Mouse (Mus musculus) lung, embryonic 15.5 days (tissue): ENCODE measurements around the gene Klhl11. TPM values are rescaled to one million over a fixed set of nuclear protein-coding genes. Genes with fewer than 3 reads are reported as not detected.
A peak's percentile ranks its signal among the peaks of the same experiment; 100 is the strongest.

Experiments
- ATAC-seq: fragments of 200-750 bp; cut with Nextera tagmentation; 2 replicates; pipeline ENCODE4 v1.8.0; 2017; ENCODE audit warnings: moderate number of reproducible peaks, borderline replicate concordance; ENCODE audit not compliant: low FRiP score, low TSS enrichment; ENCODE audit errors: extremely low read depth
- H3K27ac ChIP-seq: fragments of 300-500 bp; sonication (generic); 2 replicates; pipeline ENCODE4 v1.5.1; 2015; ENCODE audit warnings: moderate library complexity, mild to moderate bottlenecking, inconsistent platforms
- H3K27me3 ChIP-seq: fragments of 300-500 bp; sonication (generic); 2 replicates; pipeline ENCODE4 v1.6.1; 2015; ENCODE audit warnings: inconsistent platforms
- H3K36me3 ChIP-seq: fragments of 300-500 bp; sonication (generic); 2 replicates; pipeline ENCODE4 v1.6.1; 2015; ENCODE audit warnings: inconsistent platforms
- H3K4me1 ChIP-seq: fragments of 300-500 bp; sonication (generic); 2 replicates; pipeline ENCODE4 v1.6.1; 2015; ENCODE audit warnings: inconsistent platforms
- H3K4me2 ChIP-seq: fragments of 300-500 bp; sonication (generic); 2 replicates; pipeline ENCODE4 v1.6.1; 2015; ENCODE audit warnings: inconsistent platforms, mild to moderate bottlenecking, moderate library complexity
- H3K4me3 ChIP-seq: fragments of 300-500 bp; sonication (generic); 2 replicates; pipeline ENCODE4 v1.5.1; 2015; ENCODE audit warnings: mild to moderate bottlenecking, inconsistent platforms
- H3K9ac ChIP-seq: fragments of 300-500 bp; sonication (generic); 2 replicates; pipeline ENCODE4 v1.6.1; 2015; ENCODE audit warnings: inconsistent platforms
- H3K9me3 ChIP-seq: fragments of 300-500 bp; sonication (generic); 2 replicates; pipeline ENCODE4 v1.6.1; 2016; ENCODE audit warnings: inconsistent platforms
- WGBS: fragments of 180-500 bp; shearing (Covaris S2); methylation state at CpG from one replicate; pipeline ENCODE4 v1.1.7; 2015; 5-methylcytosine and 5-hydroxymethylcytosine counted together
- polyA plus RNA-seq: library from polyadenylated mRNA; unstranded; fragments of >200 nt; fragmentation: Nextera tagmentation; extraction: Ambion mirVana; gene quantifications from 2 replicates; pipeline ENCODE4 v1.2.1, GENCODE M21; 2015

Klhl11 gene
- polyA plus RNA-seq, 1 experiment from 2014 or later: 9.3 TPM

DNA sequence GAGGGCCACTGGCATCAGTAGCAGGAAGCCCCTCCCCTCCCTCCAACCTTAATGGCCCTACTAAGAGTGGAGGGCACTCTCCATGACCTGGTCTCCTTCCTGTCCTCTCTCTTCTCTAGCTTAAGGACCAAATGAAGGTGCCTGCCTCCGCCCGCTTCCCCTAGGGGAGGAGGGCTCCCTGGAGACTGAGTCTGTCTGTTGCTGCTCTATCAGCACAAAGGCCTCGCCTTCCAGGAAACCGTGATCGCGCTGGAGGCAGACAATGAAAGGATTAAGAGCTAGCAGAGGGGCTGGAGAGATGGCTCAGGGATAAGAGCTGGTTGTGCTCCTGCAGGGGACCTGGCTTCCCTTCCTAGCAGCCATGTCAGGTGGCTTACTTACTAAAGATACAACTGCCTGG, 28.8 kb upstream of the Klhl11 start:
- H3K9ac ChIP-seq: no peak overlapping the region
- H3K4me2 ChIP-seq: no peak overlapping the region
- H3K4me3 ChIP-seq: no peak overlapping the region
- no peaks in the 10 kb centered on the region for H3K27me3 ChIP-seq
- H3K4me1 ChIP-seq: no peaks in the 10 kb centered on the region
- peaks cover 92% of the 10 kb centered on the region for H3K36me3 ChIP-seq
- WGBS: 44% methylated on average over 6 of the region's 6 CpGs
- H3K27ac ChIP-seq: no peak overlapping the region
- no peak for ATAC-seq
- no peaks in the 10 kb centered on the region for H3K9me3 ChIP-seq

DNA sequence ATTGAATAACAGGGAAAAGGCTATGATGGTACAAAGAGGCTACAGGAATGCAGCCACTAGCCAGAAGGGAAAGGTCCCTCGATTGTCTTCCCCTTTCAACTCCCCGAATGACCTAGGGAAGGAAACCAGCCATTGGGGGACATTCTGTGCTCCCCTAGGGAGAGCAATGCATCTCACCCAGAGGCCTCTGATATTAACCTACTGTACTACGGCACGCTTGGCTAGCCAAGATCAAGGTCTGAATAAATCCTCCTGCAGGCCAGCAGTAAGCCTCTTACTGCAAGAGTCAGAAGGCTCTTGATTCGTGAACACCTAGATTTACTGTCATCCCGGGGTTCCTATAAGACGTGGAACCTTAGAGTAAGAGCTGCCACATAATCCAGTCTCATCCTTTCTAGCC, 28.1 kb upstream of the Klhl11 start:
- H3K4me2 ChIP-seq: no peak overlapping the region
- no peak overlapping the region for H3K9ac ChIP-seq
- no peaks in the 10 kb centered on the region for H3K4me1 ChIP-seq
- H3K9me3 ChIP-seq: no peaks in the 10 kb centered on the region
- H3K36me3 ChIP-seq: peaks cover 92% of the 10 kb centered on the region
- ATAC-seq: no peak
- H3K4me3 ChIP-seq: no peak overlapping the region
- WGBS: 88% methylated on average over 7 of the region's 7 CpGs
- H3K27me3 ChIP-seq: no peaks in the 10 kb centered on the region
- no peak overlapping the region for H3K27ac ChIP-seq

DNA sequence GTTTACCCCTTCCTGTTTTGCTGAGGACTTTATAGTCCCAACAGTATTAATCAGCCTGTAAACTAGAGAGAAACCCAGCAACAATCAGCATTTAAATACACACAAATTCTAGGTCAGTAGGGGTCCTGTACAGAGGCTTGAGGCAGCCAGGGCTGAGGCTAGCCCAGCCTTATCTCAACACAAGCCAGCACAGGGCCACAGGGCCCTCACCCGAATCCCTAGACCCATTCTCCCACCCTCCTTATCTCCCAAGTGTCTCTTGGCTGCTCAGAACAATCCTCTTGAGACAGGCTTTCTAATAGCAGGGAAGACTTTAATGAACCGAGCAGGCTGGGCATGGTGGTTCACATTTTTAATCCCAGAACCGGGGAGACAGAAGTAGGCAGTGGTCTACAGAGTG, 27.7 kb upstream of the Klhl11 start:
- Histone ChIP-seq H3K27ac (no peak overlapping the region), H3K4me1 (no peaks in the 10 kb centered on the region), H3K27me3 (no peaks in the 10 kb centered on the region), H3K4me2 (no peak overlapping the region), H3K4me3 (no peak overlapping the region), H3K9ac (no peak overlapping the region), H3K36me3 (peaks cover 92% of the 10 kb centered on the region), H3K9me3 (no peaks in the 10 kb centered on the region)
- 75% methylated on average over 3 of the region's 3 CpGs for WGBS
- no peak for ATAC-seq

GRCm38 (mm10) chr11:100493771-100494170, 21.2 kb upstream of the Klhl11 start:
- no peaks in the 10 kb centered on the region for H3K4me1 ChIP-seq
- H3K9ac ChIP-seq: no peak overlapping the region
- H3K27me3 ChIP-seq: no peaks in the 10 kb centered on the region
- ATAC-seq: no peak
- 92% methylated on average over 12 of the region's 12 CpGs for WGBS
- no peak overlapping the region for H3K4me3 ChIP-seq
- peaks cover 95% of the 10 kb centered on the region for H3K36me3 ChIP-seq
- H3K27ac ChIP-seq: no peak overlapping the region
- H3K4me2 ChIP-seq: no peak overlapping the region
- H3K9me3 ChIP-seq: no peaks in the 10 kb centered on the region

DNA sequence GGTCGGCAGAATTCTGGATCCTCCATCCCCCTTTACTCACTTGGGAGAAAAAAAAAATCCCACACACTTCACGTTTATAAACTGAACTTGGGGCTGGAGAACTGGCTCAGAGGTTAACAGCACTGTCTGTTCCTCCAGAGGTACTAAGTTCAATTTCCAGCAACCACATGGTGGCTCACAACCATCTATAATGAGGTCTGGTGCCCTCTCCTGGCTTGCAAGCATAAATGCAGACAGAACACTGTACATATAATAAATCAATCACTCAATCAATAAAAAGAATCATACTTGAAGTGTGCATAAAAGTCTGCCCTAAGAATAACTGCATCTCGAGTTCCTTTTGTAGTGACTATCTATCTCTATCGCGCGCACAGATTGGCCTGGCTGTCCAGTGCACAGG, 18.4 kb upstream of the Klhl11 start:
- Histone ChIP-seq H3K4me3 (no peak overlapping the region), H3K4me1 (no peaks in the 10 kb centered on the region), H3K36me3 (peaks cover 88% of the 10 kb centered on the region), H3K27ac (no peak overlapping the region), H3K4me2 (no peak overlapping the region), H3K9me3 (no peaks in the 10 kb centered on the region), H3K27me3 (no peaks in the 10 kb centered on the region), H3K9ac (no peak overlapping the region)
- WGBS: 91% methylated on average over 6 of the region's 6 CpGs
- no peak for ATAC-seq

DNA sequence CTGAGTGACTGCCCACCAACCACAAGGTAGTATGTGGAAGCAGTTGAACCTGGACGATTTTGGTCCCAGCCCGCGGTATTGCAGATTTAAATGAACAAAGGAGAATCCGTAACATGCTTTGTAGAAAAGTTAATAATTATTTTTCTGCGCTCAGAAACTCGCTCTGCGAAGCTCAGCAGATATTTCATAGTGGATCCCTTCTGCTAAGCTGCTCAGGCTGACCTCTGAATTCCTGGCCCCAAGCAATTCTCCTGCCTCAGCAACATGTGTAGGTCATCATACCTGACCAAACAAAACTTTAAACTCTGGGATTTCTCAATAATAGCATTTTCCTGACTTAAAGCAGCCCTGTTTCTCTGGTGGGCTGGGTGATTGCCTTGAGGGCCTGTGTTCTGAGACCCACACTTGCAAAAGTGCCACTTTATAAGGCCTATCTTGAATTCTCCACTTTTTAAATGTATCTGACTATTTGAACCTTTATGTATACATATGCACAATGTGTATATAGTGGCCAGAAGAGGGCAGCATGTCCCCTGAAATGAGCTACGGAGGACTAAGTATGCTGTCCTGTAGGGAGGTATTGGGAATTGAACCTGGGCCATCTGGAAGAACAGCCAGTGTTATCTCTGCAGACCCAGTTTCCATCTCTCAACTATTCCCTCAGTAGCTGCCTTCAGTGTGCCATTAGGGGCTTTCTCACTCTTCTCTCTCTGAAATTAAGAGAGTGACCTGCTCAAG, 13.4 kb upstream of the Klhl11 start:
- Histone ChIP-seq H3K27ac (no peak overlapping the region), H3K9ac (no peak overlapping the region), H3K27me3 (no peaks in the 10 kb centered on the region), H3K4me1 (no peaks in the 10 kb centered on the region), H3K9me3 (no peaks in the 10 kb centered on the region), H3K4me2 (no peak overlapping the region), H3K36me3 (peaks cover 89% of the 10 kb centered on the region), H3K4me3 (no peak overlapping the region)
- WGBS: 85% methylated on average over 8 of the region's 8 CpGs
- no peak for ATAC-seq

DNA sequence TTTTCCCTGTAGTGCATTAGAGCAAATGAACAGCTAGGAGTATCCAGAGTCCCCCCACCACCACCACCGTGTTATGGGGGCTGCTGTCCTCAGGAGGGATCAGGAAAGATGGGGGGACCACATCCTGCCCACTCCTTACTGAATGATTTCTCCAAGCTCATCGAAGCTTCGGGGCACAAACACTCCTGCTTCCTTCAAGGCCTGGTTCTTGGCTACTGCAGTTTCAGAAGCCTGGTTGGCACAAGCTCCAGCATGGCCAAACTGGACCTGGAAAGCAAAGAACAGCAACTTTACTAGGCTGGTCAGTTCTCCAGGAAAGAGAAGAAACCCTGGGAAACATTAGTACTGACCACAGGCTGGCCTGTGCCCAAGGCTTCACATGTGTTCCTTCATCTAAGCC, 11.9 kb upstream of the Klhl11 start:
- WGBS: 95% methylated on average over 3 of the region's 3 CpGs
- Histone ChIP-seq H3K4me3 (no peak overlapping the region), H3K4me1 (no peaks in the 10 kb centered on the region), H3K9ac (no peak overlapping the region), H3K9me3 (no peaks in the 10 kb centered on the region), H3K4me2 (no peak overlapping the region), H3K27ac (no peak overlapping the region), H3K27me3 (no peaks in the 10 kb centered on the region), H3K36me3 (peaks cover 86% of the 10 kb centered on the region)
- no peak for ATAC-seq

- no peaks in the 10 kb centered on the region for H3K4me1 ChIP-seq
- no peaks in the 10 kb centered on the region for H3K9me3 ChIP-seq
- H3K9ac ChIP-seq: no peak overlapping the region
- 0 out of 2 replicates have a peak, but pooled peaks have one; percentile 35 for ATAC-seq
- no peak overlapping the region for H3K4me2 ChIP-seq
- H3K27me3 ChIP-seq: no peaks in the 10 kb centered on the region
- no peak overlapping the region for H3K4me3 ChIP-seq
- H3K27ac ChIP-seq: no peak overlapping the region
- peaks cover 72% of the 10 kb centered on the region for H3K36me3 ChIP-seq
- 27% methylated on average over 7 of the region's 7 CpGs for WGBS
Observed at GRCm38 (mm10) chr11:100479152-100479551, 6.6 kb upstream of the Klhl11 start.

DNA sequence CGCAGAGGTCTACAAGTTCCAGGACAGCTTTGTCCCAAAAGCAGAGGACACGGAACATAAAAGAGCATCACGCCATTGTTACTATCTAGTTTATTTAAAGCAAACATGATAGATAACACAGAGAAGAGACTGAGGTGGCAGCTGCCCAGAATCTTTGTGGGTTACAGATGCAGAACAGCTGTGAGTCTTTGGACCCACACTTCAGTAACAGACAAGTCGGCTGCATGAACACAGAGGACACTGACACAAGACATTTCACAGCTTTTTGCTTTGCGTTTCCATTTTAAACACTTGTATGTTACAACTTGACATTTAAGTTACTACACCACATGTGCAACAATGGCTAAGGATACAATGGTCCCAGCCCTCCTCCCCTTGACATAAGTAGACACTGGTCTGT, 3.7 kb upstream of the Klhl11 start:
- Histone ChIP-seq H3K27ac (no peak overlapping the region), H3K9me3 (no peaks in the 10 kb centered on the region), H3K4me3 (no peak overlapping the region), H3K27me3 (no peaks in the 10 kb centered on the region), H3K36me3 (peaks cover 44% of the 10 kb centered on the region), H3K4me2 (no peak overlapping the region), H3K4me1 (peaks cover 5% of the 10 kb centered on the region), H3K9ac (no peak overlapping the region)
- WGBS: 66% methylated on average over 5 of the region's 5 CpGs
- ATAC-seq: no peak

- Histone ChIP-seq H3K27ac (no peak overlapping the region), H3K9ac (no peak overlapping the region), H3K36me3 (peaks cover 19% of the 10 kb centered on the region), H3K27me3 (no peaks in the 10 kb centered on the region), H3K9me3 (no peaks in the 10 kb centered on the region), H3K4me2 (peak overlapping the region; percentile 35), H3K4me1 (peaks cover 22% of the 10 kb centered on the region), H3K4me3 (peak overlapping the region; percentile 95)
- ATAC-seq: peak; percentile 14
- 33% methylated on average over 5 of the region's 5 CpGs for WGBS
Observed at GRCm38 (mm10) chr11:100472935-100473295, 374 bp upstream of the Klhl11 start.

- ATAC-seq: no peak
- Histone ChIP-seq H3K36me3 (peaks cover 8% of the 10 kb centered on the region; the same call in 1 of the 2 replicates), H3K27me3 (no peaks in the 10 kb centered on the region), H3K27ac (peak overlapping the region; percentile 77), H3K4me3 (peak overlapping the region; percentile 95), H3K4me2 (peak overlapping the region; percentile 93), H3K9ac (peak overlapping the region; percentile 90), H3K9me3 (no peaks in the 10 kb centered on the region), H3K4me1 (peaks cover 22% of the 10 kb centered on the region)
- WGBS: 2% methylated on average over 30 of the region's 30 CpGs
Observed at GRCm38 (mm10) chr11:100471352-100472196, 967 bp downstream of the Klhl11 start.

DNA sequence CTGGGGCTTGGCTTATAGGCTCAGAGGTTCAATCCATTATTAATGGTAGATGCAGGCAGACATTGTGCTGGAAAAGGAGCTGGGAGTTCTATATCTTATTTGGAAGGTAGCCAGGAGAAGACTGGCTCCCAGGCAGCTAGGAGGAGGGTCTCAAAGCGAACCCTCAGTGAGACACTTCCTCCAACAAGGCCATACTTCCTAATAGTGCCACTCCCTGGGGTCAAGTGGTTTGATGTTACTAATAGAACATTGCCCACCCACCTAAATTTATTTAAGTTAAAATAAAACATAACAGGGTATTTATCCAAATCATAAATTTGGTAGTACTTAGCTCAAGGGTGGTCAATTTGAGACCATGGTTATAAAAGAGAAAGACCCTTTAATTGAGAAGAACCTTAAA, 6.7 kb downstream of the Klhl11 start:
- 40% methylated on average over 1 of the region's 1 CpGs for WGBS
- H3K27ac ChIP-seq: no peak overlapping the region

More for the DNA sequence above, 6.7 kb downstream of the Klhl11 start:
- ATAC-seq: no peak
- Histone ChIP-seq H3K4me3 (no peak overlapping the region), H3K9me3 (no peaks in the 10 kb centered on the region), H3K9ac (no peak overlapping the region), H3K4me1 (peaks cover 12% of the 10 kb centered on the region), H3K36me3 (peaks cover 21% of the 10 kb centered on the region), H3K27me3 (no peaks in the 10 kb centered on the region), H3K4me2 (no peak overlapping the region)
